In the genomic region with DNA sequence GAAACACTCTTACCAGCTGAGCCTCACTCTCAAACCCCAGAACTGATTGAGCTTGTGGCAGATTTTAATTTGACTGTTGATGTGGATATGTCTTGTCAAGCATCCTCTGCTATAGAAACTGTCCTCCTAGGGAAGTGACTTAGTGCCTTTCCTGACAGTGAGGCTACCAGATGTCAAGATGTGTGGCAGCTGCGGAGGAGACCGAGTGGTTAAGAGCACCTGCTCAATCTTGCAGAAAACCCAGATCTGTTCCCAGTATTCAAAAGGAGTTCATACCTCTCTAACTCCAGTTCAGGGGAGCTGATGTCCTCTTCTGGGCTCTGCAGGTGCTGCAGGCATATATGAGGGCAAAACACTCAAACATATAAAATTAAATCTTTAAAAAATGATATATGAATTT, we compare ENCODE assay signal across 28 mouse cellular contexts. TPM values are rescaled to one million over a fixed set of nuclear protein-coding genes. Genes with fewer than 3 reads are reported as not detected.
DNase-seq lines count a peak whose midpoint lies in the region; TF ChIP-seq lines count a peak whose summit lies in the region.
"Had no signal": no experiment of that assay in that cellular context is flagged by ENCODE, and none has a peak within 500 bp of the region (broad histone marks: within the 10 kb centered on the region; RNA-seq: fewer than 3 reads in every experiment).

No protein-coding gene starts in this region.

- H3K27ac ChIP-seq in layer of hippocampus, adult 2 months = peak overlapping the region; percentile 8; the same call in 1 of the 2 replicates
- H3K27ac ChIP-seq in thymus, adult 2 months (ENCODE audit: control insufficient read depth, insufficient read depth, low read length) = no peak overlapping the region; the same call in 1 of the 2 replicates
- H3K27ac ChIP-seq: embryonic facial prominence, embryonic 10.5 days; embryonic facial prominence, embryonic 13.5 days; forebrain, embryonic 12.5 days; forebrain, embryonic 15.5 days; heart, embryonic 15.5 days; hindbrain, embryonic 10.5 days; hindbrain, embryonic 13.5 days had no signal

- TF ChIP-seq CTCF in layer of hippocampus, adult 2 months (conservative IDR thresholded peaks at IDR 0.05) = no peak
- TF ChIP-seq CTCF in thymus, adult 2 months (IDR thresholded peaks at IDR 0.05; ENCODE audit: borderline replicate concordance, control insufficient read depth, extremely low read depth, insufficient read depth, low read length, poor library complexity) = no peak

- H3K4me3 ChIP-seq in layer of hippocampus, adult 2 months = no peak overlapping the region
- no peak overlapping the region for H3K4me3 ChIP-seq in thymus, adult 2 months (ENCODE audit: control insufficient read depth, insufficient read depth, low read length)
- H3K4me3 ChIP-seq: embryonic facial prominence, embryonic 10.5 days; embryonic facial prominence, embryonic 13.5 days; erythroblast, embryonic 14.5 days; forebrain, embryonic 12.5 days; forebrain, embryonic 15.5 days; heart, embryonic 12.5 days; heart, embryonic 15.5 days; hindbrain, embryonic 10.5 days; hindbrain, embryonic 13.5 days had no signal

- H3K27me3 ChIP-seq in thymus, adult 2 months (ENCODE audit: control insufficient read depth, insufficient read depth, low read length) = no peaks in the 10 kb centered on the region
- H3K27me3 ChIP-seq: embryonic facial prominence, embryonic 13.5 days; forebrain, embryonic 12.5 days; forebrain, embryonic 15.5 days; heart, embryonic 12.5 days; heart, embryonic 15.5 days; hindbrain, embryonic 13.5 days had no signal

- 17% methylated on average over 2 of the region's 2 CpGs for WGBS in thymus, adult 2 months

- no peaks in the 10 kb centered on the region for H3K4me1 ChIP-seq in thymus, adult 2 months (replicated peaks; ENCODE audit: control insufficient read depth, insufficient read depth, low read length)
- H3K4me1 ChIP-seq: forebrain, embryonic 15.5 days had no signal

- TF ChIP-seq POLR2A in thymus, adult 2 months (IDR thresholded peaks at IDR 0.05; ENCODE audit: control insufficient read depth, extremely low read depth, insufficient read depth, low read length, poor library complexity) = no peak

- no peaks in the 10 kb centered on the region for H3K36me3 ChIP-seq in thymus, adult 2 months (ENCODE audit: control insufficient read depth, insufficient read depth, low read length)
- H3K36me3 ChIP-seq: forebrain, embryonic 15.5 days had no signal

- DNase-seq in layer of hippocampus, adult 2 months (ENCODE audit: low spot score in 2 of 2) = no peak
- DNase-seq in layer of hippocampus, postnatal 10 days (ENCODE audit: low spot score in 2 of 2) = no peak
- DNase-seq in thymus, adult 2 months = peak; percentile 4
- peak; percentile 49 for DNase-seq in thymus, postnatal 14 days
- peak; percentile 47 for DNase-seq in thymus, postnatal 4 days
- DNase-seq in left cerebral cortex, adult 18-20 months (ENCODE audit: low spot score in 2 of 2) = no peak
- no peak for DNase-seq in cerebellum, postnatal 14 days
- no peak for DNase-seq in left cerebral cortex, postnatal 25 days (ENCODE audit: low spot score in 2 of 2)
- DNase-seq: adrenal gland, adult 8-10 months; adrenal gland, postnatal 36 days; cerebellum, adult 11 months; cerebellum, adult 2 months; cerebellum, adult 9-11 months; cerebellum, postnatal 36 days; embryo, embryonic 11 days; gastrocnemius, postnatal 10 days; gastrocnemius, postnatal 36 days; heart, postnatal 10 days; heart, postnatal 36 days had no signal

- intact Hi-C loops in left cerebral cortex, postnatal 25 days (cut with DNase I) = loop anchor here (5.0 kb wide), 1 partner anchor 53 kb away; a partner anchor contains a TSS

RNA-seq across cellular contexts. Expression of a gene that starts 53.9 kb away (rescaled TPM):
- total RNA-seq in layer of hippocampus, adult 2 months (2021) = 100 to 1,000 TPM; 216 to 227 TPM
- total RNA-seq in layer of hippocampus, postnatal 10 days (2021) = 100 to 1,000 TPM; 204 to 220 TPM
- 205 and 216 TPM in 2 replicates for polyA plus RNA-seq in thymus, adult 2 months (2012; rRNA removed)
- total RNA-seq in left cerebral cortex, adult 18-20 months (2021) = 100 to 1,000 TPM; 215 to 226 TPM
- 100 to 1,000 TPM; 228 to 234 TPM for total RNA-seq in left cerebral cortex, postnatal 25 days (2021)

Comparison
In these comparisons a context has a peak if more than half of its experiments do, and no peak if none do; other contexts are left out.
1. DNase-seq: peak in thymus, adult 2 months (single experiment), thymus, postnatal 14 days (single experiment) and thymus, postnatal 4 days (single experiment); none in layer of hippocampus, adult 2 months (0 of 2), layer of hippocampus, postnatal 10 days (0 of 2), left cerebral cortex, adult 18-20 months (0 of 2), cerebellum, postnatal 14 days (0 of 2) and left cerebral cortex, postnatal 25 days (0 of 2).